Mouse (Mus musculus) MEL (cell line): ENCODE results near the gene Ccdc97. TPM values are rescaled to one million over a fixed set of nuclear protein-coding genes. Genes with fewer than 3 reads are reported as not detected.
A peak's percentile ranks its signal among the peaks of the same experiment; 100 is the strongest.

Experiments
- DNase-seq: peaks from one replicate; pipeline ENCODE4 v3.0.0; 2011; ENCODE audit warnings: low read depth, low spot score
- H3K27ac ChIP-seq: 2 replicates; pipeline ENCODE4 v1.5.1; 2012; ENCODE audit warnings: low read depth, mild to moderate bottlenecking, control low read depth, low read length, moderate library complexity; ENCODE audit not compliant: control insufficient read depth
- H3K27me3 ChIP-seq, 2 experiments: fragments of 150-350 bp in 1 of 2; sonication (generic) in 1 of 2; 2 replicates each; pipeline ENCODE4 v1.6.1; 2012; ENCODE audit warnings: low read length in 2 of 2, mild to moderate bottlenecking in 2 of 2, improper control_type of control experiment in 1 of 2, moderate library complexity in 1 of 2; ENCODE audit not compliant: insufficient read depth in 2 of 2, control insufficient read depth in 1 of 2
- H3K36me3 ChIP-seq, 2 experiments: 2 replicates each; pipeline ENCODE4 v1.6.1; 2012 to 2014; ENCODE audit warnings: low read length in 2 of 2, improper control_type of control experiment in 1 of 2, inconsistent platforms in 1 of 2, mild to moderate bottlenecking in 1 of 2; ENCODE audit not compliant: insufficient read depth in 2 of 2, control insufficient read depth in 1 of 2
- H3K4me1 ChIP-seq, 2 experiments: fragments of 150-350 bp in 1 of 2; sonication (generic) in 1 of 2; 2 replicates each; pipeline ENCODE4 v1.6.1; 2012; ENCODE audit warnings: low read length in 2 of 2, improper control_type of control experiment in 1 of 2, mild to moderate bottlenecking in 1 of 2; ENCODE audit not compliant: insufficient read depth in 2 of 2, control insufficient read depth in 1 of 2
- H3K4me3 ChIP-seq, 2 experiments: fragments of 150-350 bp in 1 of 2; sonication (generic) in 1 of 2; 2 replicates each; pipeline ENCODE4 v1.5.1; 2012; ENCODE audit warnings: low read depth in 2 of 2, low read length in 2 of 2, mild to moderate bottlenecking in 2 of 2, moderate library complexity in 2 of 2, control low read depth in 1 of 2, improper control_type of control experiment in 1 of 2; ENCODE audit not compliant: control insufficient read depth in 1 of 2, insufficient read depth in 1 of 2
- H3K79me2 ChIP-seq: 2 replicates; pipeline ENCODE4 v1.6.1; 2012; ENCODE audit warnings: mild to moderate bottlenecking, low read length, moderate library complexity; ENCODE audit not compliant: control insufficient read depth, poor library complexity, insufficient read depth
- H3K9ac ChIP-seq: 2 replicates; pipeline ENCODE4 v1.6.1; 2012; ENCODE audit warnings: low read depth, mild to moderate bottlenecking, control low read depth, low read length, moderate library complexity; ENCODE audit not compliant: control insufficient read depth, poor library complexity, severe bottlenecking
- H3K9me3 ChIP-seq: fragments of 150-350 bp; sonication (generic); replicated peaks from 2 replicates; pipeline ENCODE4 v1.6.1; 2012; ENCODE audit warnings: mild to moderate bottlenecking, low read length, improper control_type of control experiment, moderate library complexity; ENCODE audit not compliant: insufficient read depth
- CHD1 ChIP-seq: IDR thresholded peaks from 2 replicates; pipeline ENCODE4 v1.6.1; 2012; ENCODE audit warnings: low read depth, mild to moderate bottlenecking, inconsistent platforms, low read length, improper control_type of control experiment
- E2F4 ChIP-seq: IDR thresholded peaks from 2 replicates; pipeline ENCODE4 v1.6.1; 2011; ENCODE audit warnings: low read depth, low read length, improper control_type of control experiment, borderline replicate concordance
- EP300 ChIP-seq, 2 experiments: IDR thresholded peaks; 2 replicates each; pipeline ENCODE4 v1.6.1; 2011; ENCODE audit warnings: improper control_type of control experiment in 2 of 2, low read length in 2 of 2, low read depth in 1 of 2, mild to moderate bottlenecking in 1 of 2
- GABPA ChIP-seq: IDR thresholded peaks from 2 replicates; pipeline ENCODE4 v1.6.1; 2012; ENCODE audit warnings: low read depth, mild to moderate bottlenecking, inconsistent platforms, low read length, improper control_type of control experiment, moderate library complexity
- GATA1 ChIP-seq: IDR thresholded peaks from 2 replicates; pipeline ENCODE4 v1.6.1; 2011; ENCODE audit warnings: low read depth, low read length, improper control_type of control experiment
- JUND ChIP-seq: IDR thresholded peaks from 2 replicates; pipeline ENCODE4 v1.6.1; 2011; ENCODE audit warnings: low read depth, mild to moderate bottlenecking, improper control_type of control experiment, low read length
- MEF2A ChIP-seq: IDR thresholded peaks from 2 replicates; pipeline ENCODE4 v1.6.1; 2014; ENCODE audit warnings: low read depth, mild to moderate bottlenecking, inconsistent platforms, low read length, improper control_type of control experiment; ENCODE audit not compliant: poor library complexity, insufficient replicate concordance, severe bottlenecking; ENCODE audit errors: extremely low read depth
- NELFE ChIP-seq: IDR thresholded peaks from 2 replicates; pipeline ENCODE4 v1.6.1; 2011; ENCODE audit warnings: low read depth, low read length, improper control_type of control experiment
- POLR2A ChIP-seq, 2 experiments: IDR thresholded peaks; 2 replicates each; pipeline ENCODE4 v1.6.1; 2011 to 2012; ENCODE audit warnings: low read length in 2 of 2, mild to moderate bottlenecking in 2 of 2, control low read depth in 1 of 2, improper control_type of control experiment in 1 of 2, low read depth in 1 of 2, moderate library complexity in 1 of 2; ENCODE audit not compliant: control insufficient read depth in 1 of 2, insufficient read depth in 1 of 2, poor library complexity in 1 of 2
- POLR2AphosphoS2 ChIP-seq: IDR thresholded peaks from 2 replicates; pipeline ENCODE4 v1.6.1; 2011; ENCODE audit warnings: low read length, improper control_type of control experiment
- POLR2AphosphoS5 ChIP-seq: IDR thresholded peaks from 2 replicates; pipeline ENCODE4 v1.6.1; 2012; ENCODE audit warnings: low read depth, borderline replicate concordance, mild to moderate bottlenecking, inconsistent platforms, low read length, moderate library complexity, mixed read lengths
- SIN3A ChIP-seq: IDR thresholded peaks from 2 replicates; pipeline ENCODE4 v1.6.1; 2012; ENCODE audit warnings: low read length, improper control_type of control experiment, inconsistent platforms
- TAL1 ChIP-seq: IDR thresholded peaks from 2 replicates; pipeline ENCODE4 v1.6.1; 2012; ENCODE audit warnings: mild to moderate bottlenecking, inconsistent platforms, low read length, moderate library complexity, mixed read lengths
- TBP ChIP-seq: IDR thresholded peaks from 2 replicates; pipeline ENCODE4 v1.8.0; 2011; ENCODE audit warnings: low read depth, low read length, improper control_type of control experiment
- UBTF ChIP-seq: IDR thresholded peaks from 2 replicates; pipeline ENCODE4 v1.6.1; 2012; ENCODE audit warnings: low read depth, mild to moderate bottlenecking, inconsistent platforms, low read length, improper control_type of control experiment, moderate library complexity, borderline replicate concordance; ENCODE audit not compliant: insufficient read depth
- USF1 ChIP-seq: IDR thresholded peaks from 2 replicates; pipeline ENCODE4 v1.6.1; 2014; ENCODE audit warnings: low read depth, mild to moderate bottlenecking, inconsistent platforms, low read length, improper control_type of control experiment, moderate library complexity
- ZNF384 ChIP-seq: IDR thresholded peaks from 2 replicates; pipeline ENCODE4 v1.6.1; 2012; ENCODE audit warnings: low read depth, mild to moderate bottlenecking, inconsistent platforms, low read length, improper control_type of control experiment
- polyA plus RNA-seq, 2 experiments: library from polyadenylated mRNA; stranded (reverse) in 1 of 2; unstranded in 1 of 2; fragments of >175 nt in 1 of 2; fragments of >200 nt in 1 of 2; gene quantifications; 2 replicates each; pipeline versions ENCODE4 v1.2.1 to v1.2.4; 2012; ENCODE audit warnings: low replicate concordance in 2 of 2, low read depth in 1 of 2; ENCODE audit not compliant: insufficient read length in 2 of 2, insufficient read depth in 1 of 2, missing spikeins in 1 of 2
- total RNA-seq: library from RNA; depleted of rRNA; stranded (reverse); fragments of 300-350 nt; gene quantifications from 2 replicates; pipeline ENCODE4 v1.2.3, GENCODE M21; 2012

Ccdc97 gene
- total and polyA plus RNA-seq, 3 experiments, result 8.4 to 39.7 TPM; not detected in 1

GRCm38 (mm10) chr7:25690051-25690450 is 28.8 kb downstream of the Ccdc97 start:
- Histone ChIP-seq H3K27me3 (no peaks in the 10 kb centered on the region), H3K27ac (peak overlapping the region; percentile 98), H3K79me2 (peaks cover 79% of the 10 kb centered on the region), H3K36me3 (peaks cover 14 to 31% of the 10 kb centered on the region in 2 experiments), H3K9ac (peak overlapping the region; percentile 99), H3K9me3 (no peaks in the 10 kb centered on the region), H3K4me3 (peak overlapping the region; percentile 51 to 97), H3K4me1 (peaks cover 0 to 24% of the 10 kb centered on the region in 2 experiments; a peak in 3 of 4 replicates)
- TF ChIP-seq MEF2A (no peak), EP300 (IDR thresholded peaks at IDR 0.05; ENCODE audit: low read depth in 1 of 2, low read length in 2 of 2) (no peak)
- DNase-seq, result no peak

DNA sequence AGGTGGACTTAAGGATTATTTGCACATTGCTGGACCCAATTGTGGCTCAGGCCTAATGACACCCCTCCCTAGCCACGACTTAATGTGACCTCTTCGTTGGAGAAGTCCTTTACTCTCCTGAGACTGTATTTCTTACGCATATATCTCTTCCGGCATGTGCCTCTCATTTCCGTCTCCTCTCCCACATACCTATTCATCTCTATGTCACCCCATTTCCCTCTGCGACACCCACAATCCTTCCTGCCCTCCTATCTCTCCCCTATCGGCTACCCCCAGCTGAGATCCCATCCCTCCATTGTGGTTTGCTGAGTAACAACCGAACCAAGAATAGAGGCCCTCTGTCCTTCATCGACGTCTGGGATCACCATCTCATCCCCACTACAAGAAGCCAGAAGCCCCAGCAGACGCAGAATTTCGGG is 29.3 kb downstream of the Ccdc97 start:
- peaks cover 80% of the 10 kb centered on the region for H3K79me2 ChIP-seq
- H3K27ac ChIP-seq, result peak overlapping the region; percentile 98
- peak; percentile 92 for DNase-seq
- H3K9me3 ChIP-seq, result no peaks in the 10 kb centered on the region
- H3K4me3 ChIP-seq, result peak overlapping the region; percentile 80 to 97
- peaks cover 9 to 35% of the 10 kb centered on the region in 2 experiments for H3K36me3 ChIP-seq
- TF ChIP-seq POLR2AphosphoS5 (peak; percentile 55; the same call in 1 of the 2 replicates), POLR2A (IDR thresholded peaks at IDR 0.05; ENCODE audit: control insufficient read depth in 1 of 2, insufficient read depth in 1 of 2, low read depth in 1 of 2, low read length in 2 of 2, poor library complexity in 1 of 2) (peak in 1 of 2 experiments; percentile 56; a peak in 2 of 4 replicates), TBP (peak; percentile 64), CHD1 (no peak), TAL1 (peak; percentile 78), GABPA (no peak), USF1 (no peak), NELFE (no peak), ZNF384 (no peak), UBTF (no peak), GATA1 (peak; percentile 89), SIN3A (no peak), POLR2AphosphoS2 (no peak), MEF2A (no peak), JUND (no peak), E2F4 (no peak)
- H3K27me3 ChIP-seq, result no peaks in the 10 kb centered on the region
- peak overlapping the region; percentile 99 for H3K9ac ChIP-seq
- H3K4me1 ChIP-seq, result peaks cover 0 to 29% of the 10 kb centered on the region in 2 experiments; a peak in 3 of 4 replicates
